Mouse (Mus musculus) layer of hippocampus, adult 11-12 months (tissue): Measurements from ENCODE around the gene Cfap74.
"Not testable (repeated sequence)": the region's sequence is repeated elsewhere in the genome, so short reads cannot be mapped to it uniquely, and the experiment has no call there.

ENCODE experiments used
- DNase-seq: peaks from one replicate; pipeline ENCODE4 v3.0.0; 2022; ENCODE audit warnings: low spot score

Gene Cfap74

DNA sequence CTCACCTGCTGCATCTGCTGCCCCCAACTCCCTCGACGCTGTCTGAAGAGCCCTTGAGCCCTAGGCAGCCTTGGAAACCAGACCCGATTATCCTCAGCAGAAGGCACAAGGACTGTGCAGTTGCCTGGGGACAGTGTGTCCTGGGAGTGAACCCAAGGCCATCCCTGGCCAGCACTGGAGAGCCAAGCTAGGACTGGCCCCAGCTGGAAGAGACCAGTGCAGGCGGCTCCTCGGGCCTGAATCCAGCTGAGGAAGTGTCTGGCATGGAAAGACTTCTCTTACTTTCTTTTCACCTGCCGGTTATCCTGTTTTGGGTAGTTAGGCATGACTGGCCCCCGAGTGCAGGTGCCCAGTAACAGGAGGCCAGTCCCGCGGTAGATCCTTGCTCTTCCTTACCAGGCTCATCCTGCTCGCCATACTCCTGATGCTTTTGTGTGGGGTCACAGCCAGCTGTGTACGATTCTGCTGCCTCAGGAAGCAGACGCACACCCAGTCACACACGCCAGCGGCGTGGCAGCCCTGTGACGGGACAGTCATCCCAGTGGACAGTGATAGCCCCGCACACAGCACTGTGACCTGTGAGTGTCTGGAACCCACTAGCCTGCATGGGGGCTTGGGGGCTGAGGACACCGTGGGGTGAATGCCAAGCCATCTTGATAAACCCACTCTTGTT is 60.7 kb downstream of the Cfap74 start:
- DNase-seq: peak; percentile 28

DNA sequence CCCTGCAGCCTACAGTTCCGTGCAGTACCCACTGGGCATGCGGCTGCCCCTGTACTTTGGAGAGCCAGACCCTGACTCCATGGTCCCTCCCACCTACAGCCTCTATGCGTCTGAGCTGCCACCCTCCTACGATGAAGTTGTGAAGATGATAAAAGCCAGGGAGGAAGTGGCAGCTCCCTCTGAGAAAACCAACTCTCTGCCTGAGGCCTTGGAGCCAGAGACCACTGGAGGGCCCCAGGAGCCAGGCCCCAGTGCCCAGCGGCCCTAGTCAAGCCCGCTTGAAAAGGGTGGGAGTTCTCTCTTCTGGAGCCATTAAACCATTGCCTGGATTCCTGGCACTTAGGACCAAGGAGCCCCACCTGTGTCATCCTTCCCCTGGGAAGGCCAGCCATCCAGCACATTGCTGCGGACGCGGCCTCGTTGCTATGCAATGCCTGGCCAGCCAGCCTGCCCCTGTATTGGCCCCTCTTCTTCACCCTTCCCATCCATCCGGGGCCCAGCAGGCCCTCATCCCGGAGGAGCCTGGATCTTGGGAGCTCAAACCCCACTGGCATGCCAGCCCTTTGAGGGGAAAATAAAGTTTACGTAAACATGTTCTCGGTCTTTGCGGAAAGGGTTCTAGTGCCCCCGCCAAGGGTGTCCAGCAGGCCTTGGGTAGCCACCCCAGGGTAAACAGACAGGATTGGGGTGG is 61.4 kb downstream of the Cfap74 start:
- no peak for DNase-seq

DNA sequence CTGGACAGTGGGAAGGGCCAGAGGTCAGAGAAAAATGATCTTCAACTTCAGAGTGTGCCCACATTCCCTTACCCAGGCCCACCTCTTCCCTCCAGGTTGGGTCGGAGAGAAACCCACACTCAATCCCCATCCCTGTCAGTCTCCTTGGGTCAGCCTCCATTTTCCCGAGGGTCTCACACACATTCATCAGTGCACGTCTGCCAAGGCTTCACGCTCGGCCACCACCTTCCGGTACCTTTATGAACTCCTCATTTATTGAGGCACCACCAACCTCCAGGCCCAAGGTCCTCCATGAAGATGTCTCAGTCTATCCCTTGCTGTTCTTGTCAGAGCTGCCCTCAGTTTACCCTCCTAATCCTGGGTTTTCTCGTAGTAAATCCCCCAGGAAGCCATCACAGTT is 62.0 kb downstream of the Cfap74 start:
- no peak for DNase-seq

DNA sequence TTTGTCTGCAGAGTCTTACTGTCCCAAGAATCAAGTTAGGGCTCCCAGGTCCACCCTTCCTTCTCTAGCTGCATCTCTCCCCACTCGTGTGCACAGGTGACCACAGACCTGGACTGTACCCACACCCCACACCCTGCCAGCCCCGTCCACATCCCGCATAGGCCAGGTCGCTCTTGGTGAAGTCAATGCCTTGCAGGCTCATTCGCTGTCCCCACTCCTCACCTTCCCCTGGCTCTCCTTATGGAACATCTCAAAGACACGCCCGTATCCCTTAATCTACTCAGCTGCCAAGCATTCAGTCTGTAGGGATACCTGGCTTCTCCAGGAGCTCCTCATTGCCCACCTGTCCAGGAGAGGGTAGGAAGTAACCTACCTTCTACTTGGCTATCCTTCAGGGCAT is 62.4 kb downstream of the Cfap74 start:
- DNase-seq: no peak

DNA sequence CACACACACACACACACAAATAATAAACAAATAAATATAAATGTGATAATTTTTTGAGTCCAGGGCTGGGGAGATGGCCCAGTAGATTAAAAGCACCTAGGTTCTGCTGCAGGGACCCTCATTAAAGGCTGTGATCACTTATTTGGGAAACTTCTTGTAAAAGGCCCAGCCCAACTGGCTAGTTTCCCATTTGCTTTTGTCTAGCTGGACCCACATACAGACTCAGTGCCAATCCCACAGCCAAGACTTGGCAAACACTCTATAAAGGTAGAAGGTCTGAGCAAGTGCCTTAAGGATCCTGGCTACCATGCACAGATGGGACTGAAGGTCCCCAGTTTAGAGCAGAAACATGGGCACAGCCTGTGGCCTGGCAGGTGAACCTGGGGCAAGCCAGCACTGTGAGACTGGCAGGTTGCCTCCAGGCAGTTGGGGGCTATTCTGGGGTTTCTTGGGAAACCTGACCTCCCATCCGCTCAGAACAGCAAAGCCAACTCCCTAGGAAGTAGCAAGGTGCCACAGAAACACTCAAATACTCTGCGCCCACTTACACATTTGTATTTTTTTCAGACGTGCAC is 63.8 kb downstream of the Cfap74 start:
- DNase-seq: no peak

DNA sequence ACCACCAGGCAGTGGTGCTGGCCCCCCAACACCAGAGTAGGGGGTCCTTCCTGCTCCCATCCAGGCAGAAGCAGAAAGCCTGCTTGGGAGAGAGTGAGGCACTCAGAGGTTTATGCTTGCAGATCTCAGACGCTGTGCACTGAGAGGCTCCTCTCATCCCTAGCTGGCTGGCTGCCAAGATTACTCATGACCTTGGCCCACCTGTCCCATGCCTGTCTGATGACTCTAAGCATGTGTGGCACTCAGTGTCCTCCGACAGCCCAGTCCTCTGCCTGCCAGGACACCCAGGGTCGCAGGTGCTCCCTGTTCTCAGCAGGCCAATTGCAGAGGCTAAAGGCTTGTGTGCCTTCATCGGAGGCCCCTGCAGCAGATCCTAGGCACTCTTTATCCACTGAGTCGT is 64.3 kb downstream of the Cfap74 start:
- DNase-seq: no peak

DNA sequence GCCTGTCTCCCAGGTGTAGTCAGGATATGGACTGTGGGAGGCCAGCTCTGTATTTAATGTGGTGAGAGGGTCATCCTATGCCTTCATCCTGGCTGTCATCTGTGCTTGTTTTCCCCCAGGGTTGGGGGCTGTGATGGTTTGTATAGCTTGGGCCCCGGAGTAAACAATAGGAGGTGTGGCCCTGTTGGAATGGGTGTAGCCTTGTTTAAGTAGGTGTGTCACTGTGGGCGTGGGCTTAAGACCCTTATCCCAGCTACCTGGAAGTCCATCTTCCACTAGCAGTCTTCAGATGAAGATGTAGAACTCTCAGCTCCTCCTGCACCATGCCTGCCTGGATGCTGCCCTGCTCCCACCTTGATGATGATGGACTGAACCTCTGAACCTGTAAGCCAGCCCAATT is 64.8 kb downstream of the Cfap74 start:
- DNase-seq: not testable (repeated sequence)

DNA sequence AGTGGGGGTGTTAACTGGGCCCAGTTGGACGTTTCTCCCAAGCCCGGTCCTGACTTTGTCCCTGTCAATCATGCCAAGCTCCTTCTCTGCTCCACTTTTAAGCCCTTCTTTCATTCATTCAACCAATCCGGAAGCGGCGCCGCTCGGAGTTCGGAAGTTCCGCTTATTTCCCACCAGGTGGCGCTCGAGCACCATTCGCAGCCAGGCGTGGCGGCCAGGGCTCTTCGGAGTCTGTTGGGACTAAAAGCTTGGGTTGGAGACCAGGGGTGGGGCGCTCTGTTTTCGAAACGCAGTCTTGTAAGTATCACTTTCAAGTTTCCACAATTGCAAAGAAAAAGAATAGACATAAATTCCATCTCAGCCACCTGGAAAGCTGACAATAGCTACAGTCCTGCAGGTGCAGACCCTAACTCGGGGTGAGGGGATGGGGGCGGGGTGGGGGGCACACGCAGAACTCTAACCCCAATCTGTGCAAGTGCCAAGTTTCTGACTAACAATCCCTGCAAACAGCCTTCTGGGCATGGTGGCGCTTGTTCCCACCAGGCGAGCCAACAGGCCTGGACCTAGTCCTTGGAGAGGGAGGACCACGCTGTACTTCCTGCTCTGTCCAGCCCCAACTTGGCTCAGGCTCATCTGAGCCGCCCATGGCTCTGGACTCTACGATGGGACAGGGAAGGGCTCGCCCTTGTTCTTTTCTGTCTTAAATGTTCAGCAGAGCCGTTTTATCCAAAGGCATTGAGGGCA is 72.6 kb downstream of the Cfap74 start:
- peak; percentile 79 for DNase-seq

DNA sequence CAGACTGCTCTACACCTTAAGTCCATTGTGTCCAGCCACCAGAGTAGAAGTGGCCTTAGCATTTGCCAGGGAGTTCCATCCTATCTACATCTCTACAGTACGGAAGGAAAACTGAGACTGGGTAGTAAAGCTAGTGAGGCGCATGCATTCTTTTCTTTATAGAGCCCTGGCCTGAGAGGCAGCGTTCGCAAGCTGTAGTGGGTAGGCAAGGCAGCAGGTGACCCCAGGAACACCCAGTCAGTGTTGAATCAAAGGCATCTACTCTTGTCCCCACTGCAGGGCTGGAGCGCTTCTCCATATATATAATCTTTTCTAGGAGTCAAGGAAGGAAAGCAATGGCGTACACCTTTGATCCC is 73.1 kb downstream of the Cfap74 start:
- no peak for DNase-seq

DNA sequence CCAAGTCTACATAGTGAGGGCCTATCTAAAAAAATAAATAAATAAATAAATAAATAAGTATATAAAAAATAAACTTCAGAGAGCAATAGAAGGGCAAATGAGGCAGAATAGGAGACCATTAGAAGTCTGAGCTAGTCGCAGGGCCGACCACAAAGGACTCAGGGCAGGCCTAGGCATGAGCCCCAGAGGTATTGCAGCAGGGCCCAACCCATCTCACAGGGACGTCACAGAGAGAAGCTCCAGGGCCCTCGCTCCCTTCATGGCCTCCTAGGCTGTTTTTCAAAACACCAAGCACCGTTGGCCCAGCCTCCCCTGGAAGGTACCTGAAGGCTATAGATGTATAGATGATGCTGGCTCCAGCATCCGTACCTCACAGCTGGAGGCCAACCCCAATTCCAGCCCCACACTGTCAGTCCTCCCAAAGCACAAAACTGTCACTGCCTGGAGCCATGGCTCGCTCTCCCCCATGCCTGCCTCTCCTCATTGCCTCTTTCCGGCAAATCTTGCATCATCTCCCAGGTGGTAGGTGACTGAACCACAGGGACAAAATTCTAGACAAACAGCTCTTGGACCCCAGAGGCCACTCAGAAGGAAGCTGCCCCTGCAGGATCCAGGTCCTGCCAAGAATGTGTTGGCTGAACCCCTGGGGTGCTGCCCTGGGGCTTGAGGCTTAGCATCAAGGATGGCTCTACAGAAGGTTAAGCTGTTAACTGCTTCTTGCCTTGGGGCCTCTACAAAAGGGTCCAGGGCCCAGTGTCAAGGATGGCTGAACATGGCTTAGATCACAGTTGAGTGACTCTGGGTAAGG is 73.9 kb downstream of the Cfap74 start:
- no peak for DNase-seq

DNA sequence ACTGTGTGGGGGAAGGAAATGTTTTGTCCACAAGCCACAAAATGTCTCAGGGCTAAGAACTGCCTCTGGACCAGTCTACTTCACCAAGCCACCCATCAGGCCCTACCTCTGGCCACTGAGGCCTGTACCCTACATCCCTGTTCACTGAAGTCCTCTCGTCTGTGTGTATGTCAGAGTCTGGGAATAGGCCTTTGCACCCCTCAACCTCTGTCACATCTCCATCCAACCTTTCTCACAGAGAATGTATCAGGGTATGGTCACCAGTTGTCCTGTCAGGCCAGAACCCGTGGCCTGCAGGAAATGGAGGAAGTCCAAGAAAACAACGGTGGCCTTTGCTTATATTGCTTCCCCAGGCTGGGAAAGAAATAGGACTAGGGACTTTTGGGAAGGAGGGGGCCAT is 76.5 kb downstream of the Cfap74 start:
- no peak for DNase-seq

DNA sequence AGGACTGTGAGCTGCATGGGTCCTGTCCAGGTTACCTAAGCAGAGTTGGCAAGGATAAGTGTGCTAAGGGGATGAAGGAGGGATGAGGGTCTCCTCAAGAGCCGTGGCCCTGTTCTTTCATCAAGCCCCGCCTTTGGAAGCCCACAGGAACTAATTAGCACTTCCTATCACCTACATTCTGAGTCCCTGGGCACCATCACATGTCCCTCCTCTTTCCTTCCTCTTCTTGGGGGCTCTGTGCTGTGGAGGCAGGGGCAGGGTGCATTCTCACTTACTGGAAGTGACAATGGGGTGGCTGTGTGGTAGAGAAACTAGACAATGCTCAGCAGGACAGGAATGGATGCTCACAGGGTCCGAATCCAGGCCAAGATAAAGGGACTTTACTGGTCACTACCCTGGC is 78.8 kb downstream of the Cfap74 start:
- DNase-seq: no peak

DNA sequence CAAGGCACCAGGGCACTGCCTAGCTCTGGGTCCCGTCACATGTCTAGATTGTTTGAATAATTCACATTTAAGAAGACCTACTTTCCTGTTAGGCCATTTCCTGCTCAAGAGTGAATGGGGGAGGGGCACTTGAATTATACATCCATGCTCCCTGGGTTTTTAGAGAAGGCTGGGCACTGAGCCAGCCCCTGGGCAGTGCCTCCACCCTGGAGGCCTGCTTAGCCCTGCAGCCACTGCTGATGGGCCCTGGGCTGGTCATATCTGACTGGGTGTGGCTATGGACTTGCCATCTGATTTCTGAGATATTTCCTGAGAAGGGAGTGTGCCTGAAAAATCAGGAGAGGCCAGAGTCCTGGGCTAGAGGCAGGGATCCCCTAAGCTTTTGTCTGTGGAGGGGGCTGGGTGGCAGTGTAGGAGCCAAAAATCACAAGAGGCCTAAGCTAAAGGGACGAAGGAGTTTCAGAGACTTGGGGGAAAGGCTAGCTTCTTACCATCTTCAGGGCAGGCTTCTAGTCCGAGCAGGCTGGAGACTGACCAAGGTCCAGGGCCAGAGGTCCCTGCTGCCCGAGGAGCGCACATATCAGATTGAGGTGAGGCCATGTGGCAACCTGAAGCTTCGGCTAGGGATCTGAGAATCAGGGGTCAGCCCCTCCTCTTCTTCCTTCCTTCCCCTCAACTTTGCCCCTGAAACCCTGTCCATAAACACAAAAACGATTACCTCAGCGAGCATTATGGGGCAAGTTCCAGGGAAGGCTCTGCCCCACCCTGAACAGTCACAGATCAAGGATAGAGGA is 79.4 kb downstream of the Cfap74 start:
- DNase-seq: peak; percentile 42

DNA sequence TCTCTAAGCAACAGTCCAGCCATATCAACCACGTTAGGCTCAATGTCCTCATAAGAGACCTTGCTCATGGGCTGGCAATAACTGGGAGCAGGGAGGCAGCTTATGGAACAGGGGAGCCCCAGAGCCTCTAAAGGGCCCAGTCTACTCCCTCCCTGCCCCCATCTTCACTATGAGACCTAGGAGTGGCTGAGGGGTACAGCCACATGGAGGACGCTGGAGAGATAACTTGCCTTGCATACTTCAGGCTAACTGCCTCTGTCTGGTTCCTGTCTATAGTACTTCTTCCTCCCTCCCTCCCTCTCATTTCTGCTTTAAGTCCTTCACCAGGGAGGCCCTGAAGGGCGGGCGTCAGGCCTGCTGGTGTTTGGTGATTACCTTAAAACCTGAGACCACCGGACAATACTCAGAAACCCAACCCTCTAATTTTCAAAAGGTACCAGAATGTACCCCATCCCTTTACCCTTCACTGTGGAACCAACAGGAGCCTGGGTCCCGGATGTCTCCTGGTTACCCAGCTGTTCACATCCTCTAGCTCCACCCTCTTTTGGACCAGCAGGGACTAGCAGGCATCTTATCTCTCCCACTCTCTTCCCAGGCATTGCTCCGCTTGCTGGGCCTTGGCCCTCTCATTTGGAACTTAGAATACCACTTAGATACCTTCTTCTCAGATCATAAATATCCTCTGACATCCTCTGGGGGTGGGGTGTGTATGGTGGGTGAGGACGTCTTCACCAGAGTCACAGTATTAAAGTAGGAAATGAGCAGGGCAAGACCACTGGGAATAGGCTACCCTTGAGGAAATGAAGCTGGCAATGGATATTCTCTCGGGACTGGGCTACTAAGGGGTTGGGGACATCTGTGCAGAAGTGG is 80.3 kb downstream of the Cfap74 start:
- no peak for DNase-seq

DNA sequence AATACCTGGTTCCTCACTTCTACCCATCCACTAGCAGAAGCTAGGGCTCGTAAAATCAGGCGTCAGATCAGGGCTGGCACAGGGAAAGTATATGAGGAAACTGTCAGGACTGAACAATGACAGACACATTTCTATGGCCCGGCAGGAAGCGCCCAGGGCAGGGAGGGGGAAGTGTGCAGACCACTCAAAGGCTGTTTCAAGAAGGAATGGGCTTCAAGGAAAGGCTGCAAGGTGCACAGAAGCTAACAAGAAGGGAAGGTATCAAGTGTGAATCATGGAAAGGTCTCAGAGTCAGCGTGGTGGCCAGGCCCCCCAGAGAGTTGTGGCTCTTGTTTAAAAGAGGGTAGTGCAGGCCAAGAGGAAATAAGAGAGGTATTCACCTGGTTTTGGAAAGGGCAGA is 81.5 kb downstream of the Cfap74 start:
- DNase-seq: no peak

DNA sequence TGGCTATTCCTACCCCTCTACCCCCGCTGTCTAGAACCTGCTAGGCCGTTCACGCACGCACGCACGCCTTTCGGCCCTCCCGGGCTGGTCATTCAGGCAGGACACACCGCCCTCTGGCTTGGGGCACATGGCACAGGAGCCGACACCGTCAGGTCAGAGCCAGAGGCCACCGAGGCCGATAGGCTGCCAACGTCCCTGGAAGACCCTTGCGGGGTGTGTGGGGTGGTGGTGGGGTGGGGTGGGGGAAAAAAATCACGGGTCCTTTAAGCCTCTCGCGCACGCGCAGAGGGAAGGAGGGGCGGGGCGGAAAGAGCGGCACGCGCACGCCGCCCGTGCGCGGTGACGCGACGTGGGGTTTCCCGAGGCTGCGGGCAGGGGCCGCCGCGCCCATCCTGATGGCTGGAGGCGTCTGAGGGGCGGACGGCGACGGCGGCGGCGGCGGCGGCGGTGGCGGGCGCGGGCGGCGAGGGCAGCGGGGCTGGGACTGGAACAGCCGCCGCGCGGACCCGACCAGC is 82.1 kb downstream of the Cfap74 start, which contains the start of gene Gnb1:
Gnb1 (plus strand) TSS at position 372 of the 515 bp plus-strand sequence.
- peak; percentile 93 for DNase-seq

DNA sequence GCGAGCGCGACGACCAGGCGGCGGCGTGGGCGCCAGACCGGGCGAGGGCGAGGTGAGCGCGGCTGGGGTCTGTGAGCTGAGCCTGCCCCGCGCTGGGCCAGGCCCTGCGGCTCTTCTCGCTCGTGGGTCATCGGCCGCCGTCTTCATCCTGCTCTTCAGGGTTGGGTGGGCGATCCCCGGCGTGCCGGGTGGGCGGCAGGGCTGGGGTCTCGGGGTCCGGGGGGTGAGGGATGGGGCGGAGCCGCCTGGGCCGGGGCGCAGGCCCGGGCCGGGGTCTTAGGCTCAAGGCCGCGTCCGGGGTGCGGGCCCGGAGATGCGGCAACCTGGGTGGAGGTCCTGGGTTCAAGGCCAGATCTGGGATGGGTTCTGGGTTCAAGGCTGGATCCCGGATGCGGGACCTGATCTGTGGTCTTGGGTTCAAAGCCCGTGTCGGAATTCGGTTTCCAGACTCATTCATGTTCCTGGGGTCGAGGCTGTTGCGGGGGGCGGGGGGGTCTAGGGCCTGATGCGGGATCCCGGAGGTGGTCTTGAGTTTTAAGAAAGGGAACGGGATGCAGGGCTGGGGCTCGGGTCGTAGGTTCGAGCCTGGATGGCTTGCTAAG is 82.6 kb downstream of the Cfap74 start:
- peak; percentile 27 for DNase-seq

DNA sequence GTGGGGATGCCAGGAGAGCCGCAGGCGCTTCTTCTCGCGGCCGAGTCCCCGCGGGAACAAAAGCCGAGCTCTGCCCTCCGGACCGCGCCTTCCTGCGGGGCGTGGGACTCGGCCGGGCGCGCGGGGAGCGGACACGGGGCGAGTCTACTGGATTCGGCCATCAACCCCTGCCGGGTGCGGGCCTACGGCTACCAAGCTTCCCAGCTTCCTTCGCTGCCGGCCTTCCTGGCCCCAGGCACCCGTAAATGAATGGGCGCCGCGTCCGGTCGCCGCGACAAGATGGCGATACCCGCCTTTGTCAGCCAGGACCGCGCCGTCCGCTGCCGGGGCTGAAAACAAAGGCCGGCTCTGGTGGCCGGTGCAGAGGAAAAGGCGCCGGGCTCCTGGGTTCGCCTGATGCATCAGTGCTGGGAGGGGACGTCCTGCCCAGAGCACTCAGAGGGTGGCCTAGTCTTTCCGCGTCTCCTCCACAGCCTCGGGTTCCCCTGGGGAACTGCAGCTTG is 83.2 kb downstream of the Cfap74 start:
- DNase-seq: peak; percentile 54

DNA sequence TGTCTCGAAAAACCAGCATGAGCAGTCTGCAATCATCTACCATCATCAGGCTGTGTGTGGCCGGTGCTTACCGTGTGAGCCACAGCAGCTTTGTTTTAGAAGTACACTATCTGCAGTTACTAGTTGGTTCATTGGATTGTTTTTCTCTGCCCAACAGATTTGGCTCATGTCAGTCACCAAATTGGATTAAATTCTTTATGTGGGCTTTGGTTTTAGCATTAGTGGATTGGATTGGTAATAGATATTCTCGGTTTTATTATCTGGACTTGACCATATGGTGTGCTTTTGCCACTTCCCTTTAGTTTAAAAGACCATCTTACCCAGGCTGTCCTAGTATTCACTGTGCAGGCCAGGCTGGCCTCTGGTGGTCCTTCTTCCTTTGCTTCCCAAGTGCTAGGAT is 85.9 kb downstream of the Cfap74 start:
- DNase-seq: no peak
